Mouse (Mus musculus) kidney, postnatal 0 days (tissue): ENCODE measurements around the gene Sipa1l1. TPM values are rescaled to one million over a fixed set of nuclear protein-coding genes. Genes with fewer than 3 reads are reported as not detected.

Source experiments
- ATAC-seq: fragments of 200-750 bp; cut with Nextera tagmentation; replicated peaks from 2 replicates; pipeline ENCODE4 v1.8.0; 2017; ENCODE audit warnings: low read depth, moderate number of reproducible peaks, moderate TSS enrichment, moderate library complexity; ENCODE audit not compliant: low FRiP score
- DNase-seq: peaks from one replicate; pipeline ENCODE4 v3.0.0-alpha.2; 2016; ENCODE audit warnings: low spot score
- H3K27ac ChIP-seq: fragments of 300-500 bp; sonication (generic); 2 replicates; pipeline ENCODE4 v1.5.1; 2014; ENCODE audit warnings: mild to moderate bottlenecking
- H3K27me3 ChIP-seq: fragments of 300-500 bp; sonication (generic); 2 replicates; pipeline ENCODE4 v1.6.1; 2014; ENCODE audit warnings: low read length, mixed read lengths; ENCODE audit not compliant: insufficient read depth
- H3K36me3 ChIP-seq: fragments of 300-500 bp; sonication (generic); 2 replicates; pipeline ENCODE4 v1.6.1; 2014; ENCODE audit warnings: low read length, mixed read lengths; ENCODE audit not compliant: insufficient read depth
- H3K4me1 ChIP-seq: fragments of 300-500 bp; sonication (generic); replicated peaks from 2 replicates; pipeline ENCODE4 v1.6.1; 2014; ENCODE audit warnings: antibody characterized with exemption, low read length, mixed read lengths; ENCODE audit not compliant: insufficient read depth
- H3K4me2 ChIP-seq: fragments of 300-500 bp; sonication (generic); 2 replicates; pipeline ENCODE4 v1.6.1; 2014; ENCODE audit warnings: mild to moderate bottlenecking, low read length, moderate library complexity, mixed read lengths
- H3K4me3 ChIP-seq: fragments of 300-500 bp; sonication (generic); replicated peaks from 2 replicates; pipeline ENCODE4 v1.5.1; 2014; ENCODE audit warnings: low read depth, low read length
- H3K9ac ChIP-seq: fragments of 300-500 bp; sonication (generic); 2 replicates; pipeline ENCODE4 v1.6.1; 2014; ENCODE audit warnings: low read depth, low read length
- H3K9me3 ChIP-seq: fragments of 300-500 bp; sonication (generic); replicated peaks from 2 replicates; pipeline ENCODE4 v1.6.1; 2016; ENCODE audit warnings: low read length, inconsistent platforms, mixed read lengths
- CTCF ChIP-seq: IDR thresholded peaks from 2 replicates; pipeline ENCODE4 v1.5.1; 2016; ENCODE audit warnings: antibody characterized with exemption, low read depth, mild to moderate bottlenecking, moderate library complexity
- WGBS: fragments of 180-500 bp; shearing (Covaris S2); extraction: QIAGEN DNeasy Blood & Tissue Kit; methylation state at CpG from one replicate; pipeline ENCODE4 v1.1.7; 2014; 5-methylcytosine and 5-hydroxymethylcytosine counted together
- polyA plus RNA-seq: library from polyadenylated mRNA; unstranded; fragments of >200 nt; fragmentation: Nextera tagmentation; extraction: Ambion mirVana; gene quantifications from 2 replicates; pipeline ENCODE4 v1.2.1, GENCODE M21; 2015

Sipa1l1 gene
- polyA plus RNA-seq, 1 experiment from 2014 or later, result 17.3 TPM

DNA sequence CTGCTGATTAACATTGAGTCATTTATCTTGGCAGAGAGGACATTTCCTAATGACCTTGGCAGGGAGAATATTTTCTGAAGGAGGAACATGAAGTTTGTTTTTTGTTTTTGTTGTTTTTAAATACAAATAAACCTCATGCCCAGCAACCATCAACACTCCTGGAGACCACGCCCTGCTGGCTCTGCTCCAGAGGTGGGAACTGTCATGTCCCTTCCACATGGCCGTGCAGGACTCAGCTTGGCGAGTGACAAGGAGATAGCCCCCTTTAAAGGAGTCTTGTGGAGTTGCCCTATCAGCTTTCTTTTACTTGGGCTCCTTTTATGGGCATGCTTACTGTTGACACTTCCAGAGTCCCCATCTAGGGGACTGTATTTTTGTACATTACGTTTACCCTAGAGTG lies 136.9 kb downstream of the Sipa1l1 start:
- no peaks in the 10 kb centered on the region for H3K9me3 ChIP-seq
- WGBS, result 58% methylated on average over 4 of the region's 4 CpGs
- no peak overlapping the region for H3K27ac ChIP-seq
- H3K4me1 ChIP-seq, result no peaks in the 10 kb centered on the region
- no peak overlapping the region for H3K9ac ChIP-seq
- no peak for ATAC-seq
- no peak for TF ChIP-seq CTCF
- H3K4me3 ChIP-seq, result no peak overlapping the region
- H3K36me3 ChIP-seq, result no peaks in the 10 kb centered on the region
- no peak for DNase-seq
- no peak overlapping the region for H3K4me2 ChIP-seq
- no peaks in the 10 kb centered on the region for H3K27me3 ChIP-seq

DNA sequence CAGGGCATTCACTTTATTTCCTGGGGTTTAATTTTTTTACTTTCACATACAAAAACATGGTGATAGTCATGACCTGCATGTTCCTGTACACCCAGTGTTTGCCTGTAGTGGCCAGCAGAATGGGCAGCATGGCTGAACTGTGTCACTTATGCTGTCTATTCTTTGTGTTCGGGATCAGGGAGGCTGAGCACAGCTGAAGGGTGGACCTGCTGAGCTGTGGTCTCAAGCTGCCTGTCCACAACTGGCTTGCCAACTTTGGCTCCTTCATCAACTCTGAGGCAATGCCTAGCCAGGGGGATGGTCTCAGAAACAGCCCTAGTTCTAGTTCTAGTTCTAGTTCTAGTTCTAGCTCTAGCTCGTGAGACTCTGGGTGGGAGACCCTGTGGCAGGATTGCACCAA lies 142.5 kb downstream of the Sipa1l1 start:
- H3K27ac ChIP-seq, result no peak overlapping the region
- H3K4me2 ChIP-seq, result no peak overlapping the region
- H3K27me3 ChIP-seq, result no peaks in the 10 kb centered on the region
- no peaks in the 10 kb centered on the region for H3K9me3 ChIP-seq
- H3K4me1 ChIP-seq, result no peaks in the 10 kb centered on the region
- H3K9ac ChIP-seq, result no peak overlapping the region
- 83% methylated on average over 2 of the region's 2 CpGs for WGBS
- no peak for DNase-seq
- no peak for ATAC-seq
- 0 out of 2 replicates have a peak, but pooled peaks cover 2% of the 10 kb centered on the region for H3K36me3 ChIP-seq
- H3K4me3 ChIP-seq, result no peak overlapping the region
- TF ChIP-seq CTCF, result no peak

DNA sequence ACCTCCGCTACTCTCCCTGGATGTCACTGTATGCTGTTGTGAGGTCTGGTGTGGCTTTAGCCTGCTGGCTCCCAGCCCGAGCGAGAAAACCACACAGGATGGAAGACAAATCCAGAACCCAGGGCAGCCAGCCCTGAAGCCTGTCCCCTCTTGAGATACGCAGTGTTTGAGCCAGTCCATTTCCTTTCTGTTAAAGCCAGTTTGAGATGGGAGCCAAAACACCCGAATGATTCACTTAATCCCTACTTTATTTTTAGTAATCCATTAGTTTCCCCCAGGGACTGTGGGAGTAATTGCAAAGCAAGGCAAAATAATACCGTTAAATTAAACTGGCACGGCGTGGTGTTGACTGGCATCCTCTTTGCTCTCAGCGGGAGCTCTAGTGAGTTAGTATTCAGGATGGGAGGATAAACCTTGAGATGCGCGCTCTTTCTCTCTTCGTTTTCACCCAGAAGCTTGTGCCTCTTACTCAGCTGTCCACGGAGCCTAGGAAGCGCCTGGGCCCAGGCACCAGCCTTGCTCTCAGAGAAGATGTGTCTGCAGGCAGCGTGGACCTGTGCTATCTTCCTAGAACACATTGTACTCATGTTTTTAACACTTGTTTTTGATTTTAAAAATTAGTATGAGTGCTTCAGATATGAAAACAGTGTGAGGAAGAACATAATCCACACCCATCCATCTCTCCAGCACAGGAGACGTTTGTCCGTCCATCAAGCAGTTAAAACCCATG lies 143.1 kb downstream of the Sipa1l1 start:
- Histone ChIP-seq H3K27ac (no peak overlapping the region), H3K27me3 (no peaks in the 10 kb centered on the region), H3K4me1 (no peaks in the 10 kb centered on the region), H3K9ac (no peak overlapping the region), H3K36me3 (0 out of 2 replicates have a peak, but pooled peaks cover 2% of the 10 kb centered on the region), H3K4me3 (no peak overlapping the region), H3K4me2 (no peak overlapping the region), H3K9me3 (no peaks in the 10 kb centered on the region)
- 75% methylated on average over 17 of the region's 17 CpGs for WGBS
- no peak for TF ChIP-seq CTCF
- ATAC-seq (no peak), DNase-seq (no peak)

DNA sequence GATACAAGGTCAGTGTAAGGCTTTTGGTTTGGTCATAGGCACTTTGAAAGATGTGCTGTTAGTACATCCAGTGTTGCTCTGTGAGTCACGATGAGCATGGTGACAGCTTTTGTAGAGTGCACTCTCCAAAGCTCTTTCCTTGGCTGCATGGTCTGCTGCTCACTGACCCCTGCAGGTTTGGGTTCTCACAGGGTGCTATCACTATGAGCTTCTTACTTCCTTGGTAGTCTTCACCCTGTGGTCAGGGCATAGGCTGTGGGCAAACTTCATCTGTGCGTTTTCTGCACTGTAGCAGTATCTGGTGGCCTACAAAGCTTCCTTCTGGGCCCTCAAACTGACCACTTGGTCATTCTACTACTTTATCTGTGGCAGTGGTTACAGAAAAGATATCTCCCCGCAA lies 144.0 kb downstream of the Sipa1l1 start:
- no peak overlapping the region for H3K4me3 ChIP-seq
- 84% methylated on average over 3 of the region's 3 CpGs for WGBS
- ATAC-seq (no peak), DNase-seq (no peak)
- H3K27me3 ChIP-seq, result no peaks in the 10 kb centered on the region
- no peak overlapping the region for H3K9ac ChIP-seq
- H3K27ac ChIP-seq, result no peak overlapping the region
- no peak overlapping the region for H3K4me2 ChIP-seq
- no peaks in the 10 kb centered on the region for H3K9me3 ChIP-seq
- no peak for TF ChIP-seq CTCF
- no peaks in the 10 kb centered on the region for H3K4me1 ChIP-seq
- 0 out of 2 replicates have a peak, but pooled peaks cover 2% of the 10 kb centered on the region for H3K36me3 ChIP-seq

DNA sequence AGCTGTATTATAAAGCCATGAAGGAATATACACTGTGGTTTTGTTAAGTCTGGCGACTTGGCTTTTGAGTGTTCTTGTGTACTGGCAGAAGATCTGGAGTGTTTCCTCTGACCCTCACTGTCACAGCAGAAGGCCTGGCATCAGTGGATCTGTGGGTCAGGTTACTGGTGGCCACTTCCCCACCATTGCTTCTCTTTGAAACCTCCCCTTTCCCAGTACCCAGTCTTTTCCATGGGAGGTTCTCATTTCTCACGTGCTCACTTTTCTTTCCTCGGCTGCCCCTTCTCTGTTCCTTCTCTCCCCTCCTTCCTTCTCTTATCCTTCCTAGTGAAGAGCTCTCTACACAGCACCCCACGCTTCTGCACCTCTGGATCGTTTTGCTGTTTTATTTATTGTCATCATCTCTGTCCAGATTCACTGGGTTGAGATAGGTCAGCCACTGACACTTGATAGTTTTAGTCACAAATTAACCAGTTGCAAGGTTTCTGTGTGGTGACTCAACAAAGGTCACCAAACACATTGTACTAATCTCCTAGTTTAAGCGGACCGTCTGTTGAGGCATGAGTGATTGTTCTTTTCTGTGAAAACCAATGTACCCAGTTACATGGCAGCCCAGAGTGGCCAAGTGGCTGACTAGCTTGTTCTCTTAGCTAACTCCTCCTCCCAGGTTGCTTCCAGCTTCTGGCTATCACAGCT lies 150.5 kb downstream of the Sipa1l1 start:
- DNase-seq (no peak), ATAC-seq (no peak)
- TF ChIP-seq CTCF, result no peak
- H3K36me3 ChIP-seq, result no peaks in the 10 kb centered on the region
- 0 out of 2 replicates have a peak, but pooled peaks cover 3% of the 10 kb centered on the region for H3K4me1 ChIP-seq
- no peak overlapping the region for H3K4me2 ChIP-seq
- H3K4me3 ChIP-seq, result no peak overlapping the region
- no peaks in the 10 kb centered on the region for H3K9me3 ChIP-seq
- 48% methylated on average over 7 of the region's 7 CpGs for WGBS
- no peak overlapping the region; the same call in 1 of the 2 replicates for H3K27ac ChIP-seq
- H3K9ac ChIP-seq, result no peak overlapping the region
- H3K27me3 ChIP-seq, result no peaks in the 10 kb centered on the region

DNA sequence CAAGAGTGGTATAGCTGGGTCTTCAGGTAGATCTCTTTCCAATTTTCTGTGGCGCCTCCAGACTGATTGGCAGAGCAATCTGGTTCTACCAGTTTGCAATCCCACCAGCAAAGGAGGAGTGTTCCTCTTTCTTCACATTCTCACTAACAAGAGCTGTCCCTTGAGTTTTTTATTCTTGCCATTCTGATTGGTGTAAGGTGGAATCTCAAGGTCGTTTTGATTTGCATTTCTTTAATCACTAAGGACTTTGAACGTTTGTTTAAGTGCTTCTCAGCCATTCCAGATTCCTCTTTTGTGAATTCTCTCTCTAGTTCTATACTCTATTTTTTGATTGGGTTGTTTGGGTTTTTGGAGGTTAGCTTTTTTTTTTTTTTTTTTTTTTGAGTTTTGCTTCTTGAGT lies 151.1 kb downstream of the Sipa1l1 start:
- Histone ChIP-seq H3K9ac (no peak overlapping the region), H3K36me3 (no peaks in the 10 kb centered on the region), H3K4me2 (no peak overlapping the region), H3K27me3 (no peaks in the 10 kb centered on the region), H3K4me1 (0 out of 2 replicates have a peak, but pooled peaks cover 3% of the 10 kb centered on the region), H3K27ac (no peak overlapping the region; the same call in 1 of the 2 replicates), H3K4me3 (no peak overlapping the region), H3K9me3 (no peaks in the 10 kb centered on the region)
- ATAC-seq (no peak), DNase-seq (no peak)
- no peak for TF ChIP-seq CTCF
- 62% methylated on average over 3 of the region's 3 CpGs for WGBS
